Mouse (Mus musculus): ENCODE data around the gene Trpm8.

- TF ChIP-seq GATA1 (IDR thresholded peaks at IDR 0.05; ENCODE audit: low read length) (no peak), TAL1 (IDR thresholded peaks at IDR 0.05; ENCODE audit: low read length) (no peak)
Measured at GRCm38 (mm10) chr1:88288056-88288788, 10.8 kb downstream of the Trpm8 start.
